Mouse (Mus musculus): Measurements from ENCODE around the gene Nhs. TPM values are rescaled to one million over a fixed set of nuclear protein-coding genes. Genes with fewer than 3 reads are reported as not detected.

The Nhs gene
- 0.13 TPM for polyA plus RNA-seq (2012; fragmentation: generic; extraction: Trizol)
- long read RNA-seq, experiment 1: 0 reads
- long read RNA-seq, experiment 2: 0 reads

GRCm38 (mm10) chrX:162159637-162160611 is at the start of gene Nhs:
Nhs (minus strand) TSS chrX:162159730.
- TF ChIP-seq MAX (IDR thresholded peaks at IDR 0.05): no peak
- peak; percentile 67 for TF ChIP-seq CTCF (IDR thresholded peaks at IDR 0.05; ENCODE audit: control insufficient read depth, insufficient read depth, insufficient read length)
- H3K79me3 ChIP-seq (ENCODE audit: low read depth): no peaks in the 10 kb centered on the region
- H3K27me3 ChIP-seq (ENCODE audit: control insufficient read depth, insufficient read depth, insufficient read length): no peaks in the 10 kb centered on the region
- peak within 1 kb of the TSS; percentile 77 for H3ac ChIP-seq (ENCODE audit: control insufficient read depth, insufficient read length, low read depth)
- H3K79me2 ChIP-seq (ENCODE audit: control insufficient read depth, insufficient read depth): no peaks in the 10 kb centered on the region
- H3K4me3 ChIP-seq (ENCODE audit: insufficient read depth, poor library complexity, severe bottlenecking): no peak within 1 kb of the TSS
- H3K36me3 ChIP-seq (ENCODE audit: control insufficient read depth, insufficient read depth): no peaks in the 10 kb centered on the region

- Histone ChIP-seq H3K36me3 (ENCODE audit: control insufficient read depth, insufficient read depth) (no peaks in the 10 kb centered on the region), H3K79me2 (ENCODE audit: control insufficient read depth, insufficient read depth) (no peaks in the 10 kb centered on the region), H3K4me3 (ENCODE audit: insufficient read depth, poor library complexity, severe bottlenecking) (no peak overlapping the region), H3K79me3 (ENCODE audit: low read depth) (no peaks in the 10 kb centered on the region), H3ac (ENCODE audit: control insufficient read depth, insufficient read length, low read depth) (no peak overlapping the region), H3K27me3 (ENCODE audit: control insufficient read depth, insufficient read depth, insufficient read length) (no peaks in the 10 kb centered on the region)
- TF ChIP-seq USF1 (IDR thresholded peaks at IDR 0.05; ENCODE audit: low read depth): no peak
- no peak for TF ChIP-seq FOSL1 (IDR thresholded peaks at IDR 0.05; ENCODE audit: insufficient read depth, low read length, poor library complexity, severe bottlenecking)
- no peak for TF ChIP-seq MYOG (IDR thresholded peaks at IDR 0.05; ENCODE audit: control insufficient read depth, extremely low read depth, insufficient read length)
- TF ChIP-seq MYOD1 (IDR thresholded peaks at IDR 0.05; ENCODE audit: control insufficient read depth, insufficient read length, low read depth): no peak
- TF ChIP-seq CEBPB (IDR thresholded peaks at IDR 0.05; ENCODE audit: low read depth): no peak
These were observed 46.9 kb upstream of the Nhs start for GRCm38 (mm10) chrX:162206350-162206884.

- H3K79me2 ChIP-seq (ENCODE audit: control insufficient read depth, insufficient read depth): no peaks in the 10 kb centered on the region
- TF ChIP-seq MAX (IDR thresholded peaks at IDR 0.05): no peak
- H3ac ChIP-seq (ENCODE audit: control insufficient read depth, insufficient read length, low read depth): peak overlapping the region; percentile 77
- H3K79me3 ChIP-seq (ENCODE audit: low read depth): no peaks in the 10 kb centered on the region
- no peak overlapping the region for H3K4me3 ChIP-seq (ENCODE audit: insufficient read depth, poor library complexity, severe bottlenecking)
- H3K36me3 ChIP-seq (ENCODE audit: control insufficient read depth, insufficient read depth): no peaks in the 10 kb centered on the region
- no peaks in the 10 kb centered on the region for H3K27me3 ChIP-seq (ENCODE audit: control insufficient read depth, insufficient read depth, insufficient read length)
These were observed 540 bp downstream of the Nhs start for GRCm38 (mm10) chrX:162158743-162159636.

GRCm38 (mm10) chrX:162158142-162158541 is 1.4 kb downstream of the Nhs start:
- Histone ChIP-seq H3K36me3 (ENCODE audit: control insufficient read depth, insufficient read depth) (no peaks in the 10 kb centered on the region), H3K79me2 (ENCODE audit: control insufficient read depth, insufficient read depth) (no peaks in the 10 kb centered on the region), H3K27me3 (ENCODE audit: control insufficient read depth, insufficient read depth, insufficient read length) (no peaks in the 10 kb centered on the region), H3ac (ENCODE audit: control insufficient read depth, insufficient read length, low read depth) (no peak overlapping the region), H3K4me3 (ENCODE audit: insufficient read depth, poor library complexity, severe bottlenecking) (no peak overlapping the region), H3K79me3 (ENCODE audit: low read depth) (no peaks in the 10 kb centered on the region)
- TF ChIP-seq MYOG (IDR thresholded peaks at IDR 0.05; ENCODE audit: control insufficient read depth, extremely low read depth, insufficient read length) (no peak), USF1 (IDR thresholded peaks at IDR 0.05; ENCODE audit: low read depth) (no peak), CEBPB (IDR thresholded peaks at IDR 0.05; ENCODE audit: low read depth) (no peak), MYOD1 (IDR thresholded peaks at IDR 0.05; ENCODE audit: control insufficient read depth, insufficient read length, low read depth) (no peak), FOSL1 (IDR thresholded peaks at IDR 0.05; ENCODE audit: insufficient read depth, low read length, poor library complexity, severe bottlenecking) (no peak), CTCF (IDR thresholded peaks at IDR 0.05; ENCODE audit: control insufficient read depth, insufficient read depth, insufficient read length) (no peak), MAX (IDR thresholded peaks at IDR 0.05) (no peak)

GRCm38 (mm10) chrX:162137807-162138206 is 21.7 kb downstream of the Nhs start:
- Histone ChIP-seq H3K4me3 (ENCODE audit: insufficient read depth, poor library complexity, severe bottlenecking) (no peak overlapping the region), H3K79me2 (ENCODE audit: control insufficient read depth, insufficient read depth) (no peaks in the 10 kb centered on the region), H3K79me3 (ENCODE audit: low read depth) (no peaks in the 10 kb centered on the region), H3K27me3 (ENCODE audit: control insufficient read depth, insufficient read depth, insufficient read length) (no peaks in the 10 kb centered on the region), H3ac (ENCODE audit: control insufficient read depth, insufficient read length, low read depth) (no peak overlapping the region), H3K36me3 (ENCODE audit: control insufficient read depth, insufficient read depth) (no peaks in the 10 kb centered on the region)
- TF ChIP-seq MAX (IDR thresholded peaks at IDR 0.05) (no peak), MYOG (IDR thresholded peaks at IDR 0.05; ENCODE audit: control insufficient read depth, extremely low read depth, insufficient read length) (no peak), FOSL1 (IDR thresholded peaks at IDR 0.05; ENCODE audit: insufficient read depth, low read length, poor library complexity, severe bottlenecking) (no peak), USF1 (IDR thresholded peaks at IDR 0.05; ENCODE audit: low read depth) (no peak), CTCF (IDR thresholded peaks at IDR 0.05; ENCODE audit: control insufficient read depth, insufficient read depth, insufficient read length) (no peak)
